In genomic region chr5:117149054-117149942, GRCm38 (mm10) we compare ENCODE assay signal across 19 mouse cellular contexts. TPM values are rescaled to one million over a fixed set of nuclear protein-coding genes. Genes with fewer than 3 reads are reported as not detected.
DNase-seq lines count a peak whose midpoint lies in the region; ATAC-seq and TF ChIP-seq lines count a peak whose summit lies in the region.
"Had no signal": no experiment of that assay in that cellular context is flagged by ENCODE, and none has a peak within 500 bp of the region (broad histone marks: within the 10 kb centered on the region; RNA-seq: fewer than 3 reads in every experiment).

No protein-coding gene starts in this region.

- H3K27me3 ChIP-seq in thymus, adult 2 months (ENCODE audit: control insufficient read depth, insufficient read depth, low read length): no peaks in the 10 kb centered on the region
- H3K27me3 ChIP-seq in limb, embryonic 10.5 days (ENCODE audit: low read depth, poor library complexity, severe bottlenecking): no peaks in the 10 kb centered on the region
- no peaks in the 10 kb centered on the region for H3K27me3 ChIP-seq in hindbrain, embryonic 11.5 days (ENCODE audit: control insufficient read depth, insufficient read depth, low read length)
- H3K27me3 ChIP-seq: forebrain, embryonic 13.5 days; heart, embryonic 13.5 days; limb, embryonic 15.5 days; midbrain, embryonic 12.5 days had no signal

- no peaks in the 10 kb centered on the region; the same call in none of the 2 replicates for H3K36me3 ChIP-seq in thymus, adult 2 months (ENCODE audit: control insufficient read depth, insufficient read depth, low read length)
- no peaks in the 10 kb centered on the region for H3K36me3 ChIP-seq in limb, embryonic 10.5 days
- H3K36me3 ChIP-seq in hindbrain, embryonic 11.5 days (ENCODE audit: control insufficient read depth, insufficient read depth, low read length): no peaks in the 10 kb centered on the region
- H3K36me3 ChIP-seq: limb, embryonic 15.5 days; midbrain, embryonic 12.5 days had no signal

- peaks cover 13% of the 10 kb centered on the region for H3K4me1 ChIP-seq in thymus, adult 2 months (replicated peaks; ENCODE audit: control insufficient read depth, insufficient read depth, low read length)
- H3K4me1 ChIP-seq in limb, embryonic 10.5 days: peaks cover 9% of the 10 kb centered on the region
- no peaks in the 10 kb centered on the region for H3K4me1 ChIP-seq in hindbrain, embryonic 11.5 days (replicated peaks; ENCODE audit: control insufficient read depth, insufficient read depth, low read length)
- H3K4me1 ChIP-seq: forebrain, embryonic 13.5 days; midbrain, embryonic 12.5 days had no signal

- DNase-seq in thymus, adult 2 months: no peak
- no peak for DNase-seq in thymus, postnatal 14 days
- no peak for DNase-seq in limb, embryonic 10.5 days (ENCODE audit: low spot score)
- DNase-seq in heart, postnatal 36 days: no peak
- no peak for DNase-seq in hindbrain, embryonic 11.5 days (ENCODE audit: low spot score)
- no peak for DNase-seq in kidney, adult 11 months
- DNase-seq: cerebellum, postnatal 10 days; kidney, adult 8-10 months; kidney, postnatal 25 days; lung, postnatal 10 days; spleen, adult 18-20 months; thymus, postnatal 4 days had no signal

- no peak overlapping the region for H3K9ac ChIP-seq in hindbrain, embryonic 11.5 days (ENCODE audit: low read depth, low read length)
- H3K9ac ChIP-seq: forebrain, embryonic 13.5 days; heart, embryonic 13.5 days; limb, embryonic 15.5 days; midbrain, embryonic 12.5 days had no signal

- TF ChIP-seq CTCF in thymus, adult 2 months (IDR thresholded peaks at IDR 0.05; ENCODE audit: borderline replicate concordance, control insufficient read depth, extremely low read depth, insufficient read depth, low read length, poor library complexity): no peak

- H3K4me2 ChIP-seq in hindbrain, embryonic 11.5 days (replicated peaks; ENCODE audit: low read depth, low read length): no peak overlapping the region
- H3K4me2 ChIP-seq: forebrain, embryonic 13.5 days; heart, embryonic 13.5 days; limb, embryonic 15.5 days; midbrain, embryonic 12.5 days had no signal

- peak; percentile 58 to 68 for ATAC-seq in hematopoietic stem cell, adult 5-6 weeks (replicated peaks in 1 of 2; ENCODE audit: insufficient read depth in 1 of 2, low FRiP score in 2 of 2, low TSS enrichment in 1 of 2, low read depth in 1 of 2, poor library complexity in 2 of 2, severe bottlenecking in 2 of 2)
- ATAC-seq in megakaryocyte, adult 5-6 weeks (ENCODE audit: poor library complexity, severe bottlenecking): peak; percentile 63
- no peak for ATAC-seq in hindbrain, embryonic 11.5 days (ENCODE audit: low FRiP score)
- ATAC-seq: forebrain, embryonic 13.5 days had no signal

- H3K27ac ChIP-seq in thymus, adult 2 months (ENCODE audit: control insufficient read depth, insufficient read depth, low read length): peak overlapping the region; percentile 10; the same call in 1 of the 2 replicates
- no peak overlapping the region for H3K27ac ChIP-seq in limb, embryonic 10.5 days
- H3K27ac ChIP-seq in hindbrain, embryonic 11.5 days (ENCODE audit: low read depth, low read length): no peak overlapping the region
- H3K27ac ChIP-seq: forebrain, embryonic 13.5 days; heart, embryonic 13.5 days; hindbrain, embryonic 10.5 days; limb, embryonic 15.5 days; midbrain, embryonic 12.5 days had no signal

- WGBS in thymus, adult 2 months: 47% methylated on average over 16 of the region's 16 CpGs
- WGBS in limb, embryonic 10.5 days: 78% methylated on average over 16 of the region's 16 CpGs
- 87% methylated on average over 16 of the region's 16 CpGs for WGBS in hindbrain, embryonic 11.5 days

- H3K9me3 ChIP-seq in limb, embryonic 10.5 days (replicated peaks): no peaks in the 10 kb centered on the region
- no peaks in the 10 kb centered on the region; the same call in 1 of the 2 replicates for H3K9me3 ChIP-seq in hindbrain, embryonic 11.5 days (ENCODE audit: control insufficient read depth, low read length)
- H3K9me3 ChIP-seq: limb, embryonic 15.5 days; midbrain, embryonic 12.5 days had no signal

- no peak overlapping the region for H3K4me3 ChIP-seq in thymus, adult 2 months (ENCODE audit: control insufficient read depth, insufficient read depth, low read length)
- H3K4me3 ChIP-seq in limb, embryonic 10.5 days: no peak overlapping the region
- no peak overlapping the region for H3K4me3 ChIP-seq in hindbrain, embryonic 11.5 days (ENCODE audit: low read depth, low read length)
- H3K4me3 ChIP-seq: forebrain, embryonic 13.5 days; heart, embryonic 13.5 days; hindbrain, embryonic 10.5 days; limb, embryonic 15.5 days; midbrain, embryonic 12.5 days had no signal

- TF ChIP-seq POLR2A in thymus, adult 2 months (IDR thresholded peaks at IDR 0.05; ENCODE audit: control insufficient read depth, extremely low read depth, insufficient read depth, low read length, poor library complexity): no peak

- intact Hi-C loops in heart, postnatal 36 days (cut with DNase I): no loop called here

RNA-seq across cellular contexts. Expression of gene Taok3, which starts 29.4 kb away (rescaled TPM):
- 43.5 and 50.8 TPM in 2 replicates for polyA plus RNA-seq in thymus, adult 2 months (2012; rRNA removed)
- total RNA-seq in hematopoietic stem cell, adult 5-6 weeks (2017): 63.8 and 70.4 TPM in 2 replicates
- 73.8 and 80.2 TPM in 2 replicates for total RNA-seq in megakaryocyte, adult 5-6 weeks (2015)
- 57.5 and 72.8 TPM in 2 replicates for total RNA-seq in megakaryocyte, adult 5-6 weeks (2017)
- polyA plus RNA-seq in limb, embryonic 10.5 days (2016; fragmentation: Nextera tagmentation; extraction: Ambion mirVana): 5.5 and 6.2 TPM in 2 replicates
- total RNA-seq in heart, postnatal 36 days (2021): 1 to 10 TPM; 7.7 to 8.2 TPM
- 21.7 and 26.1 TPM in 2 replicates for polyA plus RNA-seq in hindbrain, embryonic 11.5 days (2014; fragmentation: Nextera tagmentation; extraction: Ambion mirVana)

RNA-seq across cellular contexts. Expression of gene Suds3, which starts 33.4 kb away (rescaled TPM):
- polyA plus RNA-seq in thymus, adult 2 months (2012; rRNA removed): 108 and 113 TPM in 2 replicates
- total RNA-seq in hematopoietic stem cell, adult 5-6 weeks (2017): 74.9 and 115 TPM in 2 replicates
- total RNA-seq in megakaryocyte, adult 5-6 weeks (2015): 18.0 and 18.8 TPM in 2 replicates
- total RNA-seq in megakaryocyte, adult 5-6 weeks (2017): 93.5 and 102 TPM in 2 replicates
- polyA plus RNA-seq in limb, embryonic 10.5 days (2016; fragmentation: Nextera tagmentation; extraction: Ambion mirVana): 76.9 and 80.9 TPM in 2 replicates
- total RNA-seq in heart, postnatal 36 days (2021): 10 to 100 TPM; 89.7 to 97.2 TPM
- polyA plus RNA-seq in hindbrain, embryonic 11.5 days (2014; fragmentation: Nextera tagmentation; extraction: Ambion mirVana): 48.0 and 54.2 TPM in 2 replicates
